Mouse (Mus musculus) embryonic fibroblast, embryonic 13.5 days (primary cell): ENCODE data around the gene Usp29.

Experiments used
- CTCF ChIP-seq: IDR thresholded peaks from 2 replicates; pipeline ENCODE4 v1.5.1; 2011; ENCODE audit warnings: mild to moderate bottlenecking, control low read depth, low read length, moderate library complexity, borderline replicate concordance; ENCODE audit not compliant: insufficient read depth
- POLR2A ChIP-seq: IDR thresholded peaks from 2 replicates; pipeline ENCODE4 v1.6.1; 2011; ENCODE audit warnings: low read depth, mild to moderate bottlenecking, control low read depth, low read length, moderate library complexity

DNA sequence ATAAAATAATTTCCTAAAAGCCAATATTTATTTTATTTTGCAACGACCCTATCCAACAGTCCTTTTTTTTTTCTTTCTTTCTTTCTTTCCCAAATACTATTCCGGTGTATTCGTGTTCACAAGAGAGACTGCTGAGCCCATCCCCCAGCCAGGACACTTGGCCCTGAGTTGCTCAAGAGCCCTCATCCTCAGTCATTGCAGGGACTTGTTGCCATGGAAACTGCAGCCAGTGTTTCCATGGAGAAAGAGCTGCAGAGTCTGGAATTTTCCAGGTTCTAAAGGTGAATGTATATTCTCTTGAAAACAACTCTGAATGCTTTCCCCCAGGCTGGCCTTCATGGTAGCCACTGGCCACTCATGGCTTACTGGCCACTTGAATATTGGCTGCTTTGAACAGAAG, 80.2 kb downstream of the Usp29 start:
- no peak for TF ChIP-seq CTCF
- no peak for TF ChIP-seq POLR2A
